Mouse (Mus musculus): ENCODE results near the gene Gm20388.

- TF ChIP-seq CTCF (IDR thresholded peaks at IDR 0.05; ENCODE audit: borderline replicate concordance, extremely low read depth, insufficient read depth, insufficient read length) (no peak), POLR2A (IDR thresholded peaks at IDR 0.05; ENCODE audit: borderline replicate concordance, extremely low read depth, insufficient read depth, insufficient read length, poor library complexity, severe bottlenecking) (no peak)
Measured at GRCm38 (mm10) chr8:122035543-122035942, 2124.9 kb downstream of the Gm20388 start.

Measured in brain, embryonic 14.5 days (tissue).